Comparison of ENCODE assay signal across 16 mouse cellular contexts in genomic region chrX:144265934-144266333, GRCm38 (mm10). TPM values are rescaled to one million over a fixed set of nuclear protein-coding genes. Genes with fewer than 3 reads are reported as not detected.
DNase-seq lines count a peak whose midpoint lies in the region.
"Had no signal": no experiment of that assay in that cellular context is flagged by ENCODE, and none has a peak within 500 bp of the region (broad histone marks: within the 10 kb centered on the region; RNA-seq: fewer than 3 reads in every experiment).

No protein-coding gene starts in this region.

- DNase-seq in ES-CJ7 (ENCODE audit: low read depth, low spot score): peak; percentile 33
- peak; percentile 21 for DNase-seq in R1 (ENCODE audit: low read depth, low spot score)
- no peak for DNase-seq in right cerebral cortex, postnatal 4 days
- DNase-seq in left cerebral cortex, adult 18-20 months (ENCODE audit: low spot score in 2 of 2): no peak
- DNase-seq: adrenal gland, adult 2 months; adrenal gland, adult 8-10 months; adrenal gland, postnatal 10 days; adrenal gland, postnatal 14 days; adrenal gland, postnatal 25 days; adrenal gland, postnatal 36 days; B cell, adult 2 months; cerebellum, adult 11 months; cerebellum, adult 11-12 months; cerebellum, adult 18-20 months; cerebellum, adult 2 months; cerebellum, adult 8-10 months had no signal

RNA-seq across cellular contexts. Expression of gene Alg13, which starts 51.7 kb away (rescaled TPM):
- 10 to 100 TPM in 1 of 2 experiments, 1 to 10 TPM in 1; 9.6 to 13.5 TPM for total RNA-seq in left cerebral cortex, adult 18-20 months (2021)

Comparison
In these comparisons a context has a peak if more than half of its experiments do, and no peak if none do; other contexts are left out.
1. DNase-seq: peak in ES-CJ7 (single experiment) and R1 (single experiment); none in right cerebral cortex, postnatal 4 days (single experiment) and left cerebral cortex, adult 18-20 months (0 of 2).